Mouse (Mus musculus) small intestine, adult 2 months (tissue): Measurements from ENCODE around the gene Tead1. TPM values are rescaled to one million over a fixed set of nuclear protein-coding genes. Genes with fewer than 3 reads are reported as not detected.

Experiments used
- H3K27ac ChIP-seq: fragments of 200-500 bp; 2 replicates; pipeline ENCODE4 v1.5.1; 2012; ENCODE audit warnings: low read depth, low read length, control low read depth, inconsistent platforms; ENCODE audit not compliant: insufficient read depth
- H3K27me3 ChIP-seq: fragments of 200-500 bp; 2 replicates; pipeline ENCODE4 v1.6.1; 2012; ENCODE audit warnings: mild to moderate bottlenecking, moderate library complexity, low read length, inconsistent platforms; ENCODE audit not compliant: control insufficient read depth, insufficient read depth
- H3K36me3 ChIP-seq: fragments of 200-500 bp; 2 replicates; pipeline ENCODE4 v1.6.1; 2012; ENCODE audit warnings: mild to moderate bottlenecking, low read length, control low read depth, inconsistent platforms; ENCODE audit not compliant: control insufficient read depth, insufficient read depth
- H3K4me1 ChIP-seq: fragments of 200-500 bp; 2 replicates; pipeline ENCODE4 v1.6.1; 2012; ENCODE audit warnings: low read length, inconsistent platforms, mixed read lengths; ENCODE audit not compliant: control insufficient read depth, insufficient read depth, insufficient read length
- H3K4me3 ChIP-seq: fragments of 200-500 bp; 2 replicates; pipeline ENCODE4 v1.5.1; 2012; ENCODE audit warnings: low read depth, mild to moderate bottlenecking, control low read depth, inconsistent platforms, low read length, moderate library complexity
- CTCF ChIP-seq: fragments of 200-500 bp; IDR thresholded peaks from 2 replicates; pipeline ENCODE4 v1.5.1; 2012; ENCODE audit warnings: low read depth, mild to moderate bottlenecking, control low read depth, inconsistent platforms, low read length, moderate library complexity, mixed read lengths; ENCODE audit not compliant: insufficient replicate concordance, insufficient read length; ENCODE audit errors: extremely low read depth
- POLR2A ChIP-seq: fragments of 200-500 bp; IDR thresholded peaks from 2 replicates; pipeline ENCODE4 v1.6.1; 2012; ENCODE audit warnings: low read depth, mild to moderate bottlenecking, control low read depth, inconsistent platforms, low read length, moderate library complexity
- WGBS: fragments of 180-500 bp; shearing (Covaris S2); methylation state at CpG from one replicate; pipeline ENCODE4 v1.1.7; 2018; 5-methylcytosine and 5-hydroxymethylcytosine counted together
- polyA plus RNA-seq: library from polyadenylated mRNA; depleted of rRNA; stranded (reverse); fragments of >200 nt; gene quantifications from 2 replicates; pipeline ENCODE4 v1.2.3, GENCODE M21; 2012

Gene Tead1
- polyA plus RNA-seq, 1 experiment, result 3.7 TPM

DNA sequence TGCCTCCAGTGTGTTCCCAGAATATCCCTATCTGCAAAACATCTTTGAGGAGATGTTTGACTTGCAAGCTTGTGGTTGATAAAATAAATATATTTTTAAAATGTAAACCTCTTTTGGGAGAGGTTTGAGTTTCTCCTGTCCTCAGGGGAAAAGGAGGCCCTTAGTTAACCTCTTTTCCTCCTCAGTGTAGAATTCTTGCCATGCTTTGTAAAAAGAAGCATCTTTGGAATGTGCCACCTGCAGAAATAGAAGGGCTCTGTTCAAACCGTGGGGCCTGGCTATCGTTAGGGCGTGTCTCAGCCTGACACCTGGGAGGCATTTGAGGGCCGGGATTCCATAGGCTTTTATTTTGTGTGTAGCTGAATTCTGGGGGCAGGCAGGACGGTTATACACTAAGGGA, 51.1 kb downstream of the Tead1 start:
- 43% methylated on average over 5 of the region's 5 CpGs for WGBS
- no peaks in the 10 kb centered on the region for H3K27me3 ChIP-seq
- no peak overlapping the region for H3K4me3 ChIP-seq
- H3K36me3 ChIP-seq, result no peaks in the 10 kb centered on the region
- peaks cover 2% of the 10 kb centered on the region; the same call in 1 of the 2 replicates for H3K4me1 ChIP-seq
- H3K27ac ChIP-seq, result no peak overlapping the region
- TF ChIP-seq CTCF (no peak), POLR2A (no peak)

DNA sequence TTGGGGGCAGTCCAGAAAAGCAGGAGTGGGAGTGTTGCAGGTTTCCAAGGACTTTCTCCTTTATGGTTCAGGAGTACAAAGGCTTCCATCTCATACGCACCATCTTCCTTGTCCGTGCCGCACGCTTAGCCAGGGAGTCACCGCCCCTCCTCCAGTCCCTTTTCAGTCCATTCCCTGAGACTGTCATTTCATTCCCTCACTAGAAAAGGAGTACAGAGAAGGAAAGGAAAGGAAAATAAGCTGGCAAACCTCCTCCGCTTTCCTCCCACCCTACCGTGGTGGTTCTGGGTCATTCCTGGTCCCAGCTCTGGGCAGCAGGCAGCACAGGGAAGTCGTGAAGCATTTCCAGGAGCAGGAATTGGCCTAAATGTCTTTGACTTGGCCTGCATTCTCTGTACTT, 52.5 kb downstream of the Tead1 start:
- WGBS, result 84% methylated on average over 8 of the region's 8 CpGs
- H3K27ac ChIP-seq, result no peak overlapping the region
- no peaks in the 10 kb centered on the region for H3K27me3 ChIP-seq
- no peak for TF ChIP-seq POLR2A
- no peak for TF ChIP-seq CTCF
- no peak overlapping the region for H3K4me3 ChIP-seq
- no peaks in the 10 kb centered on the region for H3K36me3 ChIP-seq
- H3K4me1 ChIP-seq, result peaks cover 2% of the 10 kb centered on the region; the same call in 1 of the 2 replicates

DNA sequence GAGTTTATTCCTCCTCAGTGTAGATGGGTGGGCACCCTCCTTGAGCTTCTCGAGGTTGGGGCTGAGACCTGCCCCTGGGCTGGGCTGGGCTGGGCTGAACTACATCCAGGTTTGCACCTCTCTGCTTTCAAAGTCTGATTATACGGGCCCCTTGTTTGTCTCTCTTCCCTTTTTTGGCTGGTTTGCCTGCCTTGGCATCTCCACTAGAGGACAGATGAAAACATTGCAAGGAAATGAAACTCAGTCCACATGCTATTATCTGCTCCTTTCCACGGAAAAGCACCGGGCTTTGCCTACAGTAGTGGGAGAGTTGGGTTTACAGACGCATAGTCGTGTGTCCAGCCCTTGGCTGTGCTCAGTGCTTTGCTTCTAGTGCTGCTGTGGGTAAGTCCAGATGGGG, 60.1 kb downstream of the Tead1 start:
- H3K27me3 ChIP-seq, result no peaks in the 10 kb centered on the region
- H3K4me3 ChIP-seq, result no peak overlapping the region
- no peak overlapping the region for H3K27ac ChIP-seq
- H3K36me3 ChIP-seq, result no peaks in the 10 kb centered on the region
- WGBS, result 62% methylated on average over 6 of the region's 6 CpGs
- peaks cover 5% of the 10 kb centered on the region; the same call in 1 of the 2 replicates for H3K4me1 ChIP-seq
- TF ChIP-seq POLR2A (no peak), CTCF (no peak)

DNA sequence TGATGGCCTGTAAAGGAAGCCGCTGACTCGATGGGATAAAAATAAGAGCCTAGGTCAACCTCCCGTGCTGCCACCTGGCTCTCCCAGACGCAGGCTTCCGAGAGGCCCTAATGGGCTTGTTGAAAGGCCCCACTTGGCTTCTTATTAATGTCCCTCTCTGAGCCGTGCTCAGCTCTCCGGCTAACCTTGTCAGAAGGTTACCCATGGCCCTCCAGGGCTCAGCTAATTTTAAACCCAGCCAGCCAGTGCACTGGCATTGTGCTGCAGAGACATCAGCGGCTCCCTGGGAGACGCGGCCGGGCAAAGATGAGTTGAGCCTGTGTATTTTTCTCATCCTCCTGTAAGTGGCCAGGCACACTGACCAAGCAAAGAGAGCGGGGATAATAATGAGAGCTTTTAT, 62.7 kb downstream of the Tead1 start:
- Histone ChIP-seq H3K4me1 (peaks cover 5% of the 10 kb centered on the region; the same call in 1 of the 2 replicates), H3K27ac (no peak overlapping the region), H3K27me3 (no peaks in the 10 kb centered on the region), H3K36me3 (no peaks in the 10 kb centered on the region), H3K4me3 (no peak overlapping the region)
- TF ChIP-seq POLR2A (no peak), CTCF (no peak)
- WGBS, result 86% methylated on average over 12 of the region's 12 CpGs

DNA sequence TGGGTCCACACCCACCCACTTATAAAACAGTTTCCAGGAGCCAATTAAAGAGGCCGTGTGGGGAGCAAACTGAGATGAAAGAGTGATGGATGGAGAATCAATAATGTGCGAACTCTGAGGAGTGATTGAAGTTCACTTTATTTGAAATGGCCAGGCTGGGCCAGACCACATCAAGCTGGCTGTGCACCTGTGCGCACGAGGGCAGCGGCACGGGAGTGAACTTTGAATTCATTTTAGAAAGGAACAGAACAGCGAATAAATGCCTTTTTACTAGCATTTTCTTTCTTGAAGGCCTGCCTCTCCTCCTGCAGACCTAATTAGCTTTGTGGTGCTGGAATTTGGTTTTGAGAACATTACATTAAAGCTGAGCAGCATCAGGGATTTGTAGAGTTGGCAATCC, 63.9 kb downstream of the Tead1 start:
- Histone ChIP-seq H3K4me1 (peaks cover 5% of the 10 kb centered on the region; the same call in 1 of the 2 replicates), H3K4me3 (no peak overlapping the region), H3K36me3 (no peaks in the 10 kb centered on the region), H3K27ac (no peak overlapping the region), H3K27me3 (no peaks in the 10 kb centered on the region)
- 28% methylated on average over 7 of the region's 7 CpGs for WGBS
- TF ChIP-seq CTCF (no peak), POLR2A (no peak)

DNA sequence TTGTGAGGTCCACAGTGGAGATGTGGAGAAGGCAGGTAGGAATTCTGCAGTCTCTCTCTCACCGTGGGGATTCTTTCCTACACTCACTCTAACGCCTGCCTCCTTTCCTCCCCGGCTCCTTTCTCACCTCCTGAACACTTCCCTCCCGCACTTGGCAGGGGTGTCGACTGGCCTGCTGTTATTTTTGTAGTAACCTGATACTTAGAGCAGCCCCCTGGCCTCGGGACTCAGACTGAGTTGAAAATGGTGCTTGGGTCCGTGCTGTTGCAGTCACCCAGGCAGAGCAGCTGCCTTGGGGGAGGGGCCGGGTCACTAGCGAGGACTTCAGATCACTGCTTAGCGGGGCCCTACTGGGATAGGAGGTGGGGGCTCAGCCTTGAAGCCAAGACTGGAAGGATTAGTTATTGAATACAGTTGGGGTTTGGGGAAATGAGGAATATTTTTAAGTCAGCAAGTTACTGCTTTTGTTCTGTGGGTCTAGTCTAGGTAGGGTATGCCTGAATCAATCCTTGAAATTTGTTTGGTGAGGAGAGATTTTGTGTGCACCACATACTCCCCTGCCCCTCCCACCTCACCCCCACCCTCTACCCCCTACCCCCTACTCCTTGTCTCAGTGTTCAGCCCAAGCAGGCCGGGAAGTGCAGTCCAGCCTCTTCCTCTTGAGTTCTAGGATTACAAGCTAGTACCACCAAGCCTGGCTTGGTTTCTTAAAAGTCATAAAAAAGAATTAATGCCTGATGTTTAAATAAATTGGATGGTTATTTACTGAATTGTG, 64.7 kb downstream of the Tead1 start:
- Histone ChIP-seq H3K4me3 (no peak overlapping the region), H3K36me3 (no peaks in the 10 kb centered on the region), H3K27me3 (no peaks in the 10 kb centered on the region), H3K4me1 (peaks cover 5% of the 10 kb centered on the region; the same call in 1 of the 2 replicates), H3K27ac (no peak overlapping the region)
- TF ChIP-seq CTCF, result no peak
- TF ChIP-seq POLR2A, result no peak
- WGBS, result 20% methylated on average over 11 of the region's 11 CpGs

DNA sequence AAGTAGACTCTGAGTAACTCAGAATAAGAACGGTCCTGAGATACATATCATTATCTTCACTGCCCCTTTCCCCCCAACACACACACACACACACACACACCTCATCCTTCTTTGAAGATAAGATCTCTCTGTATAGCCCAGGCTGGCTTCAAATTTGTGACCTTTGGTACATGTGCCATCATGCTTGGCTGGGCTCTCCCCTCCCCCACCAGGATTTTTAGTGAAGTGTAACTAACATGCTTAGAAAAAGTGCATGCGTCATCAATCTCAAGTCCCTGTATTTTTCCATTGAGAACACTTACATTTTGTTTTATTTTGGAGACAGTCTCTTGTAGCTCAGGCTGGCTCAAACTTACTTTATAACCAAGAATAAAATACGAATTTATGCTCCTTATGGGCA, 68.1 kb downstream of the Tead1 start:
- no peak overlapping the region for H3K27ac ChIP-seq
- H3K4me1 ChIP-seq, result peaks cover 5% of the 10 kb centered on the region; the same call in 1 of the 2 replicates
- H3K36me3 ChIP-seq, result no peaks in the 10 kb centered on the region
- H3K4me3 ChIP-seq, result no peak overlapping the region
- WGBS, result 72% methylated on average over 3 of the region's 3 CpGs
- TF ChIP-seq CTCF, result no peak
- no peak for TF ChIP-seq POLR2A
- H3K27me3 ChIP-seq, result no peaks in the 10 kb centered on the region

DNA sequence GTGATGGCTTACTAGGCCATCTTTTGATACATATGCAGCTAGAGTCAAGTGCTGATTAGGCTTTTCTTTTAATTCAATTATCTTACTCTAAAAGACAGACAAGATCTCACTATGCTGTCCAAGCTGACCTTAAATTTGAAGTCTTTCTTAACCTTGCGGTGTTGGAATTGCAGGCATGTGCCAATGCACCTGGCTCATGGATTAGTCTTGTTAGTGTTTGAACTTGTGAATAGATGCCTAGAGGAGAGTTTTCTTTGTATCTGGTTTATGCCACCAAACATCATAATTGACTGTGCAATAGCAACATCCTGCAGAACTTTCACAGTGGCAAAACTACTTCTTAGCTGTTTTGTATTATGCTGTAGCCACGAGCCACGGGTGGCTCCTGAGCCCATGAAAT, 68.7 kb downstream of the Tead1 start:
- peaks cover 5% of the 10 kb centered on the region; the same call in 1 of the 2 replicates for H3K4me1 ChIP-seq
- H3K36me3 ChIP-seq, result no peaks in the 10 kb centered on the region
- 94% methylated on average over 3 of the region's 3 CpGs for WGBS
- no peaks in the 10 kb centered on the region for H3K27me3 ChIP-seq
- no peak for TF ChIP-seq CTCF
- TF ChIP-seq POLR2A, result no peak
- H3K4me3 ChIP-seq, result no peak overlapping the region
- H3K27ac ChIP-seq, result no peak overlapping the region
